Mouse (Mus musculus) heart, postnatal 0 days (tissue): ENCODE measurements around the gene Kazn.

Experiments
- CTCF ChIP-seq: IDR thresholded peaks from 2 replicates; pipeline ENCODE4 v1.5.1; 2016; ENCODE audit warnings: antibody characterized with exemption, control low read depth, low read depth
- EP300 ChIP-seq: IDR thresholded peaks from 2 replicates; pipeline ENCODE4 v1.6.1; 2016; ENCODE audit warnings: antibody characterized with exemption, low read depth

GRCm38 (mm10) chr4:142176732-142177131 lies 62.5 kb downstream of the Kazn start:
- no peak for TF ChIP-seq CTCF
- TF ChIP-seq EP300: no peak
